Mouse (Mus musculus) skeletal muscle tissue, adult 2 months (tissue): ENCODE data around the gene Card11.

Source experiments
- DNase-seq: peaks from one replicate; pipeline ENCODE4 v3.0.0-alpha.2; 2012; ENCODE audit warnings: low read depth, low spot score

Gene Card11

GRCm38 (mm10) chr5:141000349-141000748, at the start of gene Card11:
Gene Card11 (minus strand): TSS chr5:141000582.
- no peak for DNase-seq

- no peak for DNase-seq
Measured at GRCm38 (mm10) chr5:141047651-141048218, 47.4 kb upstream of the Card11 start.

- DNase-seq = no peak
Measured at GRCm38 (mm10) chr5:141044976-141045375, 44.6 kb upstream of the Card11 start.

- no peak for DNase-seq
Measured at GRCm38 (mm10) chr5:141043654-141044447, 43.5 kb upstream of the Card11 start.

GRCm38 (mm10) chr5:141042406-141042805, 42.0 kb upstream of the Card11 start:
- DNase-seq = no peak

- no peak for DNase-seq
Measured at GRCm38 (mm10) chr5:141040846-141041245, 40.5 kb upstream of the Card11 start.

GRCm38 (mm10) chr5:141038342-141038741, 38.0 kb upstream of the Card11 start:
- DNase-seq = no peak

- DNase-seq = no peak
Measured at GRCm38 (mm10) chr5:141035346-141035745, 35.0 kb upstream of the Card11 start.

- no peak for DNase-seq
Measured at GRCm38 (mm10) chr5:141034301-141034700, 33.9 kb upstream of the Card11 start.

GRCm38 (mm10) chr5:141033001-141033400, 32.6 kb upstream of the Card11 start:
- DNase-seq = no peak

- DNase-seq = no peak
Measured at GRCm38 (mm10) chr5:141029364-141029763, 29.0 kb upstream of the Card11 start.

GRCm38 (mm10) chr5:141025635-141026034, 25.3 kb upstream of the Card11 start:
- no peak for DNase-seq

GRCm38 (mm10) chr5:141024435-141024834, 24.1 kb upstream of the Card11 start:
- DNase-seq = no peak

GRCm38 (mm10) chr5:141017927-141018700, 17.7 kb upstream of the Card11 start:
- DNase-seq = peak; percentile 19

- DNase-seq = no peak
Measured at GRCm38 (mm10) chr5:141016082-141016481, 15.7 kb upstream of the Card11 start.

- DNase-seq = no peak
Measured at GRCm38 (mm10) chr5:141014216-141014615, 13.8 kb upstream of the Card11 start.

GRCm38 (mm10) chr5:141013465-141013864, 13.1 kb upstream of the Card11 start:
- no peak for DNase-seq

- no peak for DNase-seq
Measured at GRCm38 (mm10) chr5:141005491-141005890, 5.1 kb upstream of the Card11 start.

- no peak for DNase-seq
Measured at GRCm38 (mm10) chr5:141004078-141004763, 3.8 kb upstream of the Card11 start.

- DNase-seq = no peak
Measured at GRCm38 (mm10) chr5:140999178-140999672, 1.2 kb downstream of the Card11 start.

GRCm38 (mm10) chr5:140997767-140998166, 2.6 kb downstream of the Card11 start:
- no peak for DNase-seq
